Mouse (Mus musculus) urinary bladder, adult 18-20 months (tissue): ENCODE measurements around the gene Cdyl2.

Experiments used
- DNase-seq, 2 experiments: peaks; one replicate each; pipeline ENCODE4 v3.0.0; 2022; ENCODE audit warnings: low spot score in 2 of 2, mixed read lengths in 2 of 2

Gene Cdyl2

DNA sequence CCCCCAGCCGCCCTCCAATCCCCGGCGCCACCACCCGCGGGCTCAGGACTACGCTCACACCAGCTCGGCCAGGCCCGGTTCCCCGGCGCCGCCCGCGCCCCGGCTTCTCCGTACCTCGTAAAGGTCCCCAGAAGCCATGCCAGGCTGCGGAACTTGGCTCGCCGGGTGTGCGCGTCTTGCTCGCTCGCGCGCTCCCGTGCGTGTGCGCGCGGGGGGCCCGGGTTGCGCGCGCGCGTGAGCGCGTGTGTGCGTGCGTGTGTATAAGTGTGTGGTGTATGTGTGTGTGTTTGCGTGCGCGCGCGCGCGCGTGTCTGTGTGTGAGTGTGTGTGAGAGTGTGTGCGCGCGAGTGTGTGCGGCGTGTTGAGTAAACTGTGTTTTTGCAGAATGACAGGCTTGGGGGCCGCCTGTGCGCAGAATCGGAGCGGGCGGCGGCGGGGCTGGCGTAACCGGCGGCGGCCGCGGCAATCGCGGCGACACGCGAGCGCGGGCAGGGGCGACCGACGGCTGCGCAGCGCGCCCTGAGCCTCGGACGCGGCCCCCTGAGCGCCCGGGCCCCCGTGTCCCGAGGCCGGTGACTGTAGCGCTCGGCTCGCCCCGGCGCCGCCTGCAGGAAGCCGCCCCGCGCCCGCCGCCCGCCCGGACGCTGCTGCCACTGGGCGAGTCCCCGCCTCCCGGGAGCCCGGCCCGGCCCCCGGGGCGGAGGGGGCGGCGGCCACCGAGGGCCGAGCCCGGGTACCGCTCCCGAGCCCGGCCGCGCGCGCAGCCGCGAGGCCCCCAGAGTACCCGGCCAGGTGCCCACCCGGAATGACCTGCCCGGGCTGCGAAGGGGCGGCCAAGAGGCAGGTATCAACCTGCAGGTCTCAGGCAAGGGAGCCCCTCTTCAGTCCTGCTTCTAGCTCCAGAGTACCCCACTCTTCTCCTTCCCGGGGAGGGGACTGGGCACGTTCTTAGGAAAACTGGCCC is at the start of gene Cdyl2:
Gene Cdyl2 (minus strand): TSS at position 308 of the 964 bp plus-strand sequence.
- peak; percentile 66 to 77 for DNase-seq

DNA sequence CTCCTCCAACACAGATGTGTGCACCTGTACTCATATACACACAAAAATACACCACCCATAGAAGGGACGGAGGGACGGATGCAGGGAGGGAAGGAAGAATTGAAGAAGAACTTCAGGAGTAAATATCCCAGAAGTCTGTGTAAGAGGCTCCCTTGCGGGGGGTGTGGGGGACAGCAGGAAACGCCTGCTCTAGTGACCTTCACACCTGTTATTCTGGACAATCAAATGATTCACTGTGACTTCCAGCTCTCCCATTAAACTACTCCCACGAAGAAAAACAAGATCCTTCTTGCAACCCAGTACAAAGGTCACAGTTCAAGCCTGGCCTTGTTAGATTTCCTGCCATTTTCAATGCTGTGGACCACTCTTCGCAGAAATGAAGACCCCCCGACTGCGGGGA is 47.8 kb upstream of the Cdyl2 start:
- DNase-seq, result no peak

DNA sequence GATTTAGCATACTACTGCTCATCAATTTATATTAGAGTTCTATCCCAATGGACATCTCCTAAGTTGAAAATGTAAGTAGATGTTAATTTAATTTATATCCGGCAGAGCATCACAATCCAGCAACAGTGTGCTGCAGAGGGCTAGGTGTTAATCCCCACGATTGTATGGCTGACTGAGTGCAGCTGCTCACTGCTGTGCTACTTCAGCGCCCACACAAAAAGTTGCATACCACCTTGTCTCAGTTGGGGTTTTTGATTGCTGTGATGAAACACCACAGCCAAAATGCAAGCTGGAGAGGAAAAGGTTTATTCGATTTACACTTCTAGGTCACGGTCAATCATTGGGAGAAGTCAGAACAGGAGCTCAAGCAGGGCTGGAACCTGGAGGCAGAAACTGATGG is 41.4 kb upstream of the Cdyl2 start:
- no peak for DNase-seq

GRCm38 (mm10) chr8:116772727-116773126 is 39.9 kb upstream of the Cdyl2 start:
- DNase-seq, result no peak

- DNase-seq, result no peak
Observed at GRCm38 (mm10) chr8:116771797-116772343, 39.1 kb upstream of the Cdyl2 start.

GRCm38 (mm10) chr8:116770756-116771155 is 38.0 kb upstream of the Cdyl2 start:
- no peak for DNase-seq

- DNase-seq, result no peak
Observed at GRCm38 (mm10) chr8:116756174-116756573, 23.4 kb upstream of the Cdyl2 start.

- DNase-seq, result no peak
Observed at GRCm38 (mm10) chr8:116755557-116755956, 22.8 kb upstream of the Cdyl2 start.

- DNase-seq, result no peak
Observed at GRCm38 (mm10) chr8:116740726-116741125, 7.9 kb upstream of the Cdyl2 start.

- DNase-seq, result no peak
Observed at GRCm38 (mm10) chr8:116735306-116735705, 2.5 kb upstream of the Cdyl2 start.

- no peak for DNase-seq
Observed at GRCm38 (mm10) chr8:116734176-116734575, 1.4 kb upstream of the Cdyl2 start.

DNA sequence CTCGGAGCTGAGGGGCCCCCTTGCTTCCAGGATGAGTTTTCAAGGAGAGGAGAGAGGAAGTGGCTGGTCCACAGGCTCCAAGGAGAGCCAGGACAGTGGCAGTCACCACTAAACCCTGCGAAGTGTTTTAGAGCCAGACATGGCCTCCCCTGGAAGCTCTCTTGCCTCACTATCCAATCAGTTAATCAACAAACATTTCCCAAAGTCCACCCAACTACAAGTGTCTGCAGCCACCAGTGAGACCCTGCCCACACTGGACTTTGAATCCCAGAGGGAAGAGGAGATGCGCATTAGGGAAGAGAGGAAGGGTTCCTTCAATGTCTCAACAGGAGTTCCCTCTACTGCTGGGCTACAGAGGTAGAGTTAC is 840 bp upstream of the Cdyl2 start:
- no peak for DNase-seq

- DNase-seq, result peak in 1 of 2 experiments; percentile 16
Observed at GRCm38 (mm10) chr8:116731976-116732683, 661 bp downstream of the Cdyl2 start.

GRCm38 (mm10) chr8:116721451-116721850 is 11.3 kb downstream of the Cdyl2 start:
- DNase-seq, result no peak

DNA sequence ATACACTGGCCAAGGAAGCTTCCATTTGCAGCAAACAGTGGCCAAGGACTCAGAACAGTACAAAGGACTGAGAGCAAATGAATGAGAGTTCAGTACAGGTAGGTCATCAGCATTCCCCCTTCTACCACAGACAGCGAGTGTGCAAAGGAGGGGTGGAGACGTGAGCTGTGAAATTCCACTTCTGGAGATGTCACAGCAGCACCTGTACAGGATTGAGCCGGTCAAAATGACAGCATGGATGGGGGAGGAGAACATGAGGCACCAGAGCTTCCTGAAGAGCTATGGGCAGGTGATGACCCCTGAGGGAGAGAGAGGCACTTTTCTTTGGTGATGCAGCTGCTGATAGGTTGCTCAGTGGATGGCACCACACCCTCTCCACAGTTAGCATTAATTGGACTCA is 25.3 kb downstream of the Cdyl2 start:
- no peak for DNase-seq

GRCm38 (mm10) chr8:116702501-116702900 is 30.3 kb downstream of the Cdyl2 start:
- no peak for DNase-seq

GRCm38 (mm10) chr8:116692931-116693330 is 39.9 kb downstream of the Cdyl2 start:
- DNase-seq, result no peak

DNA sequence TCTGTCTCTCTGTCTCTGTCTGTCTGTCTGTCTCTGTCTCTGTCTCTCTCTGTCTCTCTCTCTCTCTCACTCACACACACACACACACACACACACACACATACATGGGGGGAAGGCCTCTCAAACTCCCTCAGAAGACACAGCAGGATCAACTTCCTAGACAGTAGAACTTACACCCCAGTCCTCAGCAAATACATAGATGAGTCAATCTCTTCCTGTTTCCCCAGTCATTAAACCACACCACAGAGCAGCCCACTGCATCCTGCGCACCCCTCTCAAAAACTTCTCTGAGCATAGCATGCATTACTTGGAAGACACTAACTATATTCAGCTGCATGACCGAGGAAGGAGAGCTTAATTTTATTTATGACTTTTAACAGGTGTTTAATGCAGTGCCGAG is 43.0 kb downstream of the Cdyl2 start:
- DNase-seq, result no peak

DNA sequence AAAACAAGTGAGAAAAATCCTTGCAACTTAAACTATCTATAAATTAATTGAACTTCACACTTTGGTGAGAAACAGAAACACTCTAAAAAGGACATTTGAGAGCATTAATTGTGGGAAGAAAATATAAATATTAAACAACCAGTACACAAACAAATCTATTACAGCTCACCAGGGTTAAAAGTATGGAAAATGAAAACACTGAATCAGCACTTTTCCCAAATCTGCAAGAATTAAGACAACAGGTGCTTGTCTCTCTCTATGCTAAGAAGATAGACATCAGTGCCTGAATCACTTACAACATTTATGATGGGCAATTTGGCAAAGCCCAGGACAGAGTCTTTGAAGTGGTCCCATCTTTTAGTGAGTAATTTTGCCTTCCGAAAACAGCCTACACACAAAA is 56.6 kb downstream of the Cdyl2 start:
- no peak for DNase-seq

DNA sequence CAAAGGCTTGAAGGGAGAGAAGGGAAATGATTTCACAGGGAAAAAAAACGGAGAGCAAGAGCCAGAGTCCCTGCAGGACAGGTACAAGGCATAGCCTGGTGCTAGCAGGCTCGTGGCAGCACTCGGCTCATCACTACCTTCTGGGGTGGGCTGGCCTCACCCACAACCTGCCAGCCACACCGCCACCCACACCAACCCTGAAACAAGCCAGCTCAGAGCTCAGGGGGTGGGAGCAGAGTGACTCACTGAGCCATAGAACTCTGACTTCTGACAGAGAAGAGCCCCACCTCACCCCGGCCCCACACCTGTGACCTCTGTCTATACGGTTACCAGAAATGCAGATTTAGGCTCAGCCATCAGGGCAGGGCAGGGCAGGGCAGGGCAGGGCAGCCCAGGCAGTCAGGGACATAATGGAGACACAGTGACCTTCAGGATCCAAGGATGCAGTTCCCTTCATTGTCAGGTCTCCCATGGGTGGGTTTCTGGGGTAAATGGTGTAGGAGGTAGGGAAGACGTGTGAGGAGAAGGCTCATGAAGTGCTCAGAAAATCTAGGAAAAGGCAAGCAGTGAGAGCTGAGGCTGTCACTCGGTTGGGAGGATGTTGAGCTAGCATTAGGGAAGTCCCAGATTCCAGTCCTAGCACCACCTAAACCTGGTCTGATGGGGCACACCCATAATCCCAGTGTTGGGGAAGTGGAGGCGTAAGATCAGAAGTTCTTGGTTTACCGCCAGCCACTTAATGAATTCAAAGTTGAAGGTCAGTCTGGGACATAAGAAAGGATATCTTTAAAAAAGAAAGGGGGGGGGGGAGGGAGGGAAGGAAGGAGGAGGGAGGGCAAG is 58.6 kb downstream of the Cdyl2 start:
- DNase-seq, result no peak

DNA sequence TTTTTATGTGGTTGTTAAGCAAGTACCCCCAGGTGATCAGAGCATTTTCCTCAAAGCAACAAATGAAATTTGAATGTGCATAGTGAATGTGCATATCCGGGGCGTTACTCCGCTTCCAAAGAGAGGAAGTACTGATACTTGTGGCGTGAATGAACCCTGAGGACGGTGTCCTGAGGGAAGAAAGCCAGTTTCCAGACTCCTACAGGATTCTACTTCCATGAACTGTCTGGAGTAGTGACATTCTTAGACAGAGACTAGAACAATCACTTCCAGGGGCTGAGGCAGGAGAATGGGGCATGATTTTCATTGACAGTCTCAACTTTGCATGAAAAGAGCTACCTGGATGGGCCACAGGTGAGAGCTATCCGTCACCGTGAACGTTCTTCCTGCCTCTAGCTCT is 59.3 kb downstream of the Cdyl2 start:
- no peak for DNase-seq

DNA sequence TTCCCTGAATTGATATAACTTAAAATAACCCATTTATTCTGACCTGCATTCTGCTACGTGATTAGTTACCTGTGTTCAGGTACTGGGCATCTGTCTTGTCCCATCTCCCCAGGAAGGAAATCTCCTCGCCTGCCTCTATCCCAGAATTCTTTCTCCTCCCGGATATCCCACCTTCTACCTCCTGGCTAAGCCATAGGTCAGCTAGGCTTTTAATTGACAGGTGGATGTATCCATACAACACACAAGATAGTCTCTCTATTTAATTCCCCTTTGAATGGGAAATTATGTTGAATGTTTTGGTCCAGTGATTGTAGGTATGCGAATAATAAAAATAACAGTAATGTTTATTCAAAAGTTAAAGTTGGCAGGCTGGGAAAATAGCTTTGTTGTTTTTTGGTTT is 59.7 kb downstream of the Cdyl2 start:
- no peak for DNase-seq
